Mouse (Mus musculus): ENCODE measurements around the gene Cdc37.

The Cdc37 gene

GRCm38 (mm10) chr9:21131059-21131956, 18.5 kb downstream of the Cdc37 start, which contains the start of gene Tyk2:
TSS of gene Tyk2 (minus strand) at chr9:21131243.
- no peak for TF ChIP-seq GATA4 (IDR thresholded peaks at IDR 0.05; ENCODE audit: insufficient replicate concordance, low read length)

- TF ChIP-seq GATA4 (IDR thresholded peaks at IDR 0.05; ENCODE audit: insufficient replicate concordance, low read length), result no peak
Measured at GRCm38 (mm10) chr9:21126259-21126627, 23.5 kb downstream of the Cdc37 start.

- TF ChIP-seq GATA4 (IDR thresholded peaks at IDR 0.05; ENCODE audit: insufficient replicate concordance, low read length), result no peak
Measured at GRCm38 (mm10) chr9:21125502-21126258, 24.1 kb downstream of the Cdc37 start.

- no peak for TF ChIP-seq GATA4 (IDR thresholded peaks at IDR 0.05; ENCODE audit: insufficient replicate concordance, low read length)
Measured at GRCm38 (mm10) chr9:21124837-21125236, 24.9 kb downstream of the Cdc37 start.

GRCm38 (mm10) chr9:21121483-21121882, 28.3 kb downstream of the Cdc37 start:
- no peak for TF ChIP-seq GATA4 (IDR thresholded peaks at IDR 0.05; ENCODE audit: insufficient replicate concordance, low read length)

GRCm38 (mm10) chr9:21117073-21117472, 32.7 kb downstream of the Cdc37 start:
- TF ChIP-seq GATA4 (IDR thresholded peaks at IDR 0.05; ENCODE audit: insufficient replicate concordance, low read length), result no peak

- TF ChIP-seq GATA4 (IDR thresholded peaks at IDR 0.05; ENCODE audit: insufficient replicate concordance, low read length), result no peak
Measured at GRCm38 (mm10) chr9:21115105-21115504, 34.7 kb downstream of the Cdc37 start.

- TF ChIP-seq GATA4 (IDR thresholded peaks at IDR 0.05; ENCODE audit: insufficient replicate concordance, low read length), result no peak
Measured at GRCm38 (mm10) chr9:21114190-21114589, 35.6 kb downstream of the Cdc37 start.

- no peak for TF ChIP-seq GATA4 (IDR thresholded peaks at IDR 0.05; ENCODE audit: insufficient replicate concordance, low read length)
Measured at GRCm38 (mm10) chr9:21113751-21114150, 36.0 kb downstream of the Cdc37 start.

GRCm38 (mm10) chr9:21107607-21108237, 42.1 kb downstream of the Cdc37 start:
- TF ChIP-seq GATA4 (IDR thresholded peaks at IDR 0.05; ENCODE audit: insufficient replicate concordance, low read length), result no peak

- TF ChIP-seq GATA4 (IDR thresholded peaks at IDR 0.05; ENCODE audit: insufficient replicate concordance, low read length), result no peak
Measured at GRCm38 (mm10) chr9:21105760-21106564, 43.8 kb downstream of the Cdc37 start.

- TF ChIP-seq GATA4 (IDR thresholded peaks at IDR 0.05; ENCODE audit: insufficient replicate concordance, low read length), result no peak
Measured at GRCm38 (mm10) chr9:21104814-21105213, 45.0 kb downstream of the Cdc37 start.

GRCm38 (mm10) chr9:21102076-21102475, 47.7 kb downstream of the Cdc37 start:
- no peak for TF ChIP-seq GATA4 (IDR thresholded peaks at IDR 0.05; ENCODE audit: insufficient replicate concordance, low read length)

- no peak for TF ChIP-seq GATA4 (IDR thresholded peaks at IDR 0.05; ENCODE audit: insufficient replicate concordance, low read length)
Measured at GRCm38 (mm10) chr9:21100447-21101161, 49.2 kb downstream of the Cdc37 start.
